Mouse (Mus musculus) myocyte (in vitro differentiated cells): ENCODE results near the gene Gm38119. TPM values are rescaled to one million over a fixed set of nuclear protein-coding genes. Genes with fewer than 3 reads are reported as not detected.

Experiments
- H3K27me3 ChIP-seq: one replicate; pipeline ENCODE4 v1.6.1; 2011; ENCODE audit not compliant: control insufficient read depth, insufficient read depth, insufficient read length
- H3K36me3 ChIP-seq: one replicate; pipeline ENCODE4 v1.6.1; 2011; ENCODE audit not compliant: control insufficient read depth, insufficient read depth
- H3K4me2 ChIP-seq: one replicate; pipeline ENCODE4 v1.6.1; 2011; ENCODE audit warnings: low read depth, control low read depth
- H3K4me3 ChIP-seq: one replicate; pipeline ENCODE4 v1.5.1; 2011; ENCODE audit warnings: mild to moderate bottlenecking, control low read depth, moderate library complexity
- H3K79me2 ChIP-seq: one replicate; pipeline ENCODE4 v1.6.1; 2011; ENCODE audit not compliant: control insufficient read depth, insufficient read depth
- H3ac ChIP-seq: one replicate; pipeline ENCODE4 v1.6.1; 2011; ENCODE audit not compliant: control insufficient read depth, insufficient read length
- CEBPB ChIP-seq: IDR thresholded peaks from 2 replicates; pipeline ENCODE4 v1.6.1; 2011; ENCODE audit warnings: mild to moderate bottlenecking, moderate library complexity; ENCODE audit not compliant: poor library complexity, insufficient read depth, severe bottlenecking
- E2F4 ChIP-seq: IDR thresholded peaks from one replicate; pipeline ENCODE4 v1.6.1; 2011; ENCODE audit warnings: mild to moderate bottlenecking, control low read depth, moderate library complexity; ENCODE audit not compliant: insufficient read depth
- MAX ChIP-seq: IDR thresholded peaks from one replicate; pipeline ENCODE4 v1.6.1; 2011; ENCODE audit warnings: low read depth, mild to moderate bottlenecking, control low read depth
- MYOD1 ChIP-seq, 3 experiments: IDR thresholded peaks; one replicate each; pipeline ENCODE4 v1.6.1; 2011; ENCODE audit warnings: control low read depth in 2 of 3, low read depth in 2 of 3, mild to moderate bottlenecking in 2 of 3, moderate library complexity in 1 of 3; ENCODE audit not compliant: insufficient read length in 2 of 3, control insufficient read depth in 1 of 3
- MYOG ChIP-seq, 3 experiments: IDR thresholded peaks; one replicate each; pipeline ENCODE4 v1.6.1; 2011; ENCODE audit warnings: control low read depth in 2 of 3, low read depth in 2 of 3, mild to moderate bottlenecking in 2 of 3; ENCODE audit not compliant: insufficient read length in 2 of 3, control insufficient read depth in 1 of 3, insufficient read depth in 1 of 3
- POLR2A ChIP-seq: IDR thresholded peaks from one replicate; pipeline ENCODE4 v1.6.1; 2011; ENCODE audit warnings: low read depth, mild to moderate bottlenecking, control low read depth, moderate library complexity; ENCODE audit not compliant: insufficient read length
- POLR2AphosphoS2 ChIP-seq: IDR thresholded peaks from one replicate; pipeline ENCODE4 v1.6.1; 2011; ENCODE audit warnings: low read depth, control low read depth; ENCODE audit not compliant: insufficient read length
- REST ChIP-seq: IDR thresholded peaks from one replicate; pipeline ENCODE4 v1.6.1; 2011; ENCODE audit warnings: mild to moderate bottlenecking, control low read depth, moderate library complexity; ENCODE audit not compliant: insufficient read depth, insufficient read length
- SRF ChIP-seq: IDR thresholded peaks from one replicate; pipeline ENCODE4 v1.6.1; 2011; ENCODE audit warnings: low read depth; ENCODE audit not compliant: control insufficient read depth, insufficient read length
- TCF12 ChIP-seq: IDR thresholded peaks from one replicate; pipeline ENCODE4 v1.6.1; 2011; ENCODE audit warnings: mild to moderate bottlenecking, control low read depth; ENCODE audit not compliant: poor library complexity, insufficient read depth, severe bottlenecking
- TCF3 ChIP-seq: IDR thresholded peaks from one replicate; pipeline ENCODE4 v1.6.1; 2011; ENCODE audit warnings: low read depth, control low read depth; ENCODE audit not compliant: insufficient read length
- USF1 ChIP-seq: IDR thresholded peaks from one replicate; pipeline ENCODE4 v1.6.1; 2011; ENCODE audit warnings: low read depth, mild to moderate bottlenecking, control low read depth, moderate library complexity
- polyA plus RNA-seq: library from polyadenylated mRNA; unstranded; fragments of >200 nt; fragmentation: generic; extraction: Trizol; gene quantifications from one replicate; pipeline ENCODE4 v1.2.1, GENCODE M21; 2012; ENCODE audit warnings: missing spikeins

Gm38119 gene
- polyA plus RNA-seq, 1 experiment, result not detected

GRCm38 (mm10) chr3:92752238-92752637 lies 13.3 kb upstream of the Gm38119 start, which contains the start of gene Lce1g:
Gene Lce1g, minus strand, starts transcription at chr3:92752338.
- no peaks in the 10 kb centered on the region for H3K79me2 ChIP-seq
- no peak within 1 kb of the TSS for H3K4me2 ChIP-seq
- H3K36me3 ChIP-seq, result no peaks in the 10 kb centered on the region
- TF ChIP-seq TCF12, result no peak
- TF ChIP-seq POLR2A, result no peak
- TF ChIP-seq CEBPB, result no peak
- no peak for TF ChIP-seq POLR2AphosphoS2
- no peak for TF ChIP-seq MYOD1 (IDR thresholded peaks at IDR 0.05; ENCODE audit: control insufficient read depth in 1 of 3, insufficient read length in 2 of 3, low read depth in 2 of 3)
- TF ChIP-seq SRF, result no peak
- no peak for TF ChIP-seq MYOG (IDR thresholded peaks at IDR 0.05; ENCODE audit: control insufficient read depth in 1 of 3, insufficient read depth in 1 of 3, insufficient read length in 2 of 3, low read depth in 2 of 3)
- TF ChIP-seq TCF3, result no peak
- H3ac ChIP-seq, result no peak within 1 kb of the TSS
- H3K27me3 ChIP-seq, result no peaks in the 10 kb centered on the region
- H3K4me3 ChIP-seq, result no peak within 1 kb of the TSS

GRCm38 (mm10) chr3:92722631-92723030 lies 16.3 kb downstream of the Gm38119 start:
- no peak overlapping the region for H3K4me3 ChIP-seq
- no peaks in the 10 kb centered on the region for H3K36me3 ChIP-seq
- no peaks in the 10 kb centered on the region for H3K27me3 ChIP-seq
- no peak overlapping the region for H3ac ChIP-seq
- no peak overlapping the region for H3K4me2 ChIP-seq
- H3K79me2 ChIP-seq, result no peaks in the 10 kb centered on the region
- TF ChIP-seq USF1, result no peak
- no peak for TF ChIP-seq MYOG (IDR thresholded peaks at IDR 0.05; ENCODE audit: control insufficient read depth in 1 of 3, insufficient read depth in 1 of 3, insufficient read length in 2 of 3, low read depth in 2 of 3)

GRCm38 (mm10) chr3:92720250-92720649 lies 18.6 kb downstream of the Gm38119 start, which contains the start of gene Lce1f:
Gene Lce1f, minus strand, starts transcription at chr3:92720350.
- H3K27me3 ChIP-seq, result no peaks in the 10 kb centered on the region
- H3K79me2 ChIP-seq, result no peaks in the 10 kb centered on the region
- no peak within 1 kb of the TSS for H3K4me3 ChIP-seq
- H3K36me3 ChIP-seq, result no peaks in the 10 kb centered on the region
- no peak within 1 kb of the TSS for H3K4me2 ChIP-seq
- no peak within 1 kb of the TSS for H3ac ChIP-seq
- TF ChIP-seq POLR2AphosphoS2, result no peak
- no peak for TF ChIP-seq TCF12

GRCm38 (mm10) chr3:92715122-92715521 lies 23.8 kb downstream of the Gm38119 start:
- Histone ChIP-seq H3K79me2 (no peaks in the 10 kb centered on the region), H3K4me3 (no peak overlapping the region), H3ac (no peak overlapping the region), H3K4me2 (no peak overlapping the region), H3K36me3 (no peaks in the 10 kb centered on the region), H3K27me3 (no peaks in the 10 kb centered on the region)
- TF ChIP-seq REST (no peak), MYOD1 (IDR thresholded peaks at IDR 0.05; ENCODE audit: control insufficient read depth in 1 of 3, insufficient read length in 2 of 3, low read depth in 2 of 3) (no peak), USF1 (no peak), TCF3 (no peak)

- H3ac ChIP-seq, result no peak within 1 kb of the TSS
- no peak for TF ChIP-seq REST
- no peak for TF ChIP-seq MAX
- TF ChIP-seq TCF3, result no peak
- no peak for TF ChIP-seq USF1
- no peak for TF ChIP-seq POLR2A
- TF ChIP-seq MYOD1 (IDR thresholded peaks at IDR 0.05; ENCODE audit: control insufficient read depth in 1 of 3, insufficient read length in 2 of 3, low read depth in 2 of 3), result no peak
- H3K79me2 ChIP-seq, result no peaks in the 10 kb centered on the region
- no peaks in the 10 kb centered on the region for H3K36me3 ChIP-seq
- H3K4me2 ChIP-seq, result no peak within 1 kb of the TSS
- no peaks in the 10 kb centered on the region for H3K27me3 ChIP-seq
- H3K4me3 ChIP-seq, result no peak within 1 kb of the TSS
Observed at GRCm38 (mm10) chr3:92708974-92709373, 29.9 kb downstream of the Gm38119 start, which contains the start of gene Lce1e. Gene Lce1e, minus strand, starts transcription at chr3:92709074.

- H3K27me3 ChIP-seq, result no peaks in the 10 kb centered on the region
- H3K4me2 ChIP-seq, result no peak overlapping the region
- no peak overlapping the region for H3K4me3 ChIP-seq
- TF ChIP-seq MYOD1 (IDR thresholded peaks at IDR 0.05; ENCODE audit: control insufficient read depth in 1 of 3, insufficient read length in 2 of 3, low read depth in 2 of 3), result no peak
- TF ChIP-seq MAX, result no peak
- TF ChIP-seq E2F4, result no peak
- no peak for TF ChIP-seq POLR2A
- no peak for TF ChIP-seq REST
- no peak for TF ChIP-seq TCF12
- TF ChIP-seq SRF, result no peak
- no peak for TF ChIP-seq USF1
- TF ChIP-seq CEBPB, result no peak
- TF ChIP-seq POLR2AphosphoS2, result no peak
- no peak for TF ChIP-seq MYOG (IDR thresholded peaks at IDR 0.05; ENCODE audit: control insufficient read depth in 1 of 3, insufficient read depth in 1 of 3, insufficient read length in 2 of 3, low read depth in 2 of 3)
- TF ChIP-seq TCF3, result no peak
- no peaks in the 10 kb centered on the region for H3K36me3 ChIP-seq
- no peaks in the 10 kb centered on the region for H3K79me2 ChIP-seq
- H3ac ChIP-seq, result no peak overlapping the region
Observed at GRCm38 (mm10) chr3:92694613-92695012, 44.3 kb downstream of the Gm38119 start.
